Comparison of ENCODE assay signal across 10 mouse cellular contexts in genomic region chr1:72871337-72871696, GRCm38 (mm10). TPM values are rescaled to one million over a fixed set of nuclear protein-coding genes. Genes with fewer than 3 reads are reported as not detected.
DNase-seq lines count a peak whose midpoint lies in the region; ATAC-seq and TF ChIP-seq lines count a peak whose summit lies in the region.
"Had no signal": no experiment of that assay in that cellular context is flagged by ENCODE, and none has a peak within 500 bp of the region (broad histone marks: within the 10 kb centered on the region; RNA-seq: fewer than 3 reads in every experiment).

No protein-coding gene starts in this region.

- peak overlapping the region; percentile 42 for H3K9ac ChIP-seq in kidney, embryonic 16.5 days (replicated peaks; ENCODE audit: low read length)
- H3K9ac ChIP-seq in embryonic facial prominence, embryonic 11.5 days (replicated peaks; ENCODE audit: low read length), result 0 out of 2 replicates have a peak overlapping the region, but pooled peaks have one; percentile 18
- peak overlapping the region; percentile 61 for H3K9ac ChIP-seq in hindbrain, postnatal 0 days (replicated peaks; ENCODE audit: low read length)
- peak overlapping the region; percentile 74 for H3K9ac ChIP-seq in midbrain, postnatal 0 days (replicated peaks; ENCODE audit: low read length, poor library complexity, severe bottlenecking)

- H3K36me3 ChIP-seq in kidney, embryonic 16.5 days (ENCODE audit: insufficient read depth, low read length), result no peaks in the 10 kb centered on the region
- no peaks in the 10 kb centered on the region for H3K36me3 ChIP-seq in embryonic facial prominence, embryonic 11.5 days (replicated peaks; ENCODE audit: control insufficient read depth, insufficient read depth, low read depth, low read length)
- no peaks in the 10 kb centered on the region for H3K36me3 ChIP-seq in hindbrain, postnatal 0 days (ENCODE audit: insufficient read depth, low read length)
- H3K36me3 ChIP-seq in midbrain, postnatal 0 days (ENCODE audit: insufficient read depth, low read length), result no peaks in the 10 kb centered on the region

- no peak; the same call in 1 of the 2 replicates for ATAC-seq in kidney, embryonic 16.5 days (ENCODE audit: low FRiP score, low TSS enrichment)
- ATAC-seq in embryonic facial prominence, embryonic 11.5 days (replicated peaks; ENCODE audit: insufficient number of reproducible peaks, low FRiP score, low TSS enrichment, low read depth), result 0 out of 2 replicates have a peak, but pooled peaks have one; percentile 10
- ATAC-seq in hindbrain, postnatal 0 days, result no peak
- no peak for ATAC-seq in midbrain, postnatal 0 days (ENCODE audit: low FRiP score)
- no peak for ATAC-seq in granulocyte monocyte progenitor cell, adult 5-6 weeks (replicated peaks; ENCODE audit: poor library complexity, severe bottlenecking)
- ATAC-seq: Patski had no signal

- peak overlapping the region; percentile 72 for H3K4me3 ChIP-seq in kidney, embryonic 16.5 days (ENCODE audit: low read length)
- peak overlapping the region; percentile 63 for H3K4me3 ChIP-seq in embryonic facial prominence, embryonic 11.5 days (ENCODE audit: low read depth, low read length)
- H3K4me3 ChIP-seq in hindbrain, postnatal 0 days (ENCODE audit: low read length), result peak overlapping the region; percentile 51
- H3K4me3 ChIP-seq in midbrain, postnatal 0 days (ENCODE audit: low read depth, low read length), result peak overlapping the region; percentile 57

- peak overlapping the region; percentile 19 for H3K27ac ChIP-seq in kidney, embryonic 16.5 days (ENCODE audit: low read length)
- no peak overlapping the region for H3K27ac ChIP-seq in embryonic facial prominence, embryonic 11.5 days (replicated peaks; ENCODE audit: low read depth, low read length)
- peak overlapping the region; percentile 92 for H3K27ac ChIP-seq in hindbrain, postnatal 0 days
- peak overlapping the region; percentile 92 for H3K27ac ChIP-seq in midbrain, postnatal 0 days (ENCODE audit: low read depth, low read length)

- H3K4me2 ChIP-seq in kidney, embryonic 16.5 days (replicated peaks; ENCODE audit: low read depth, low read length), result peak overlapping the region; percentile 94
- H3K4me2 ChIP-seq in embryonic facial prominence, embryonic 11.5 days (ENCODE audit: low read depth, low read length), result peak overlapping the region; percentile 57
- H3K4me2 ChIP-seq in hindbrain, postnatal 0 days (ENCODE audit: low read depth, low read length), result peak overlapping the region; percentile 83
- peak overlapping the region; percentile 91 for H3K4me2 ChIP-seq in midbrain, postnatal 0 days (ENCODE audit: low read depth, low read length, poor library complexity, severe bottlenecking)

- no peaks in the 10 kb centered on the region for H3K9me3 ChIP-seq in kidney, embryonic 16.5 days (ENCODE audit: low read length)
- no peaks in the 10 kb centered on the region for H3K9me3 ChIP-seq in embryonic facial prominence, embryonic 11.5 days (replicated peaks; ENCODE audit: control insufficient read depth, low read length)
- H3K9me3 ChIP-seq in hindbrain, postnatal 0 days (ENCODE audit: low read length), result no peaks in the 10 kb centered on the region
- no peaks in the 10 kb centered on the region for H3K9me3 ChIP-seq in midbrain, postnatal 0 days (ENCODE audit: low read length)

- no peak for TF ChIP-seq CTCF in hindbrain, postnatal 0 days (IDR thresholded peaks at IDR 0.05; ENCODE audit: low read depth)
- no peak for TF ChIP-seq CTCF in midbrain, postnatal 0 days (IDR thresholded peaks at IDR 0.05)

- WGBS in kidney, embryonic 16.5 days, result 0% methylated on average over 6 of the region's 6 CpGs
- WGBS in embryonic facial prominence, embryonic 11.5 days, result 2% methylated on average over 6 of the region's 6 CpGs
- 0% methylated on average over 6 of the region's 6 CpGs for WGBS in hindbrain, postnatal 0 days
- 0% methylated on average over 6 of the region's 6 CpGs for WGBS in midbrain, postnatal 0 days

- H3K27me3 ChIP-seq in kidney, embryonic 16.5 days (ENCODE audit: insufficient read depth, low read length), result no peaks in the 10 kb centered on the region
- H3K27me3 ChIP-seq in embryonic facial prominence, embryonic 11.5 days (ENCODE audit: control insufficient read depth, insufficient read depth, low read length), result peaks cover 2% of the 10 kb centered on the region; the same call in 1 of the 2 replicates
- no peaks in the 10 kb centered on the region for H3K27me3 ChIP-seq in hindbrain, postnatal 0 days (ENCODE audit: insufficient read depth, low read length)
- H3K27me3 ChIP-seq in midbrain, postnatal 0 days (ENCODE audit: insufficient read depth, low read length), result no peaks in the 10 kb centered on the region

- no peak for DNase-seq in kidney, postnatal 25 days
- no peak for DNase-seq in embryonic facial prominence, embryonic 11.5 days (ENCODE audit: low spot score)
- DNase-seq in hindbrain, postnatal 0 days (ENCODE audit: low spot score), result no peak
- DNase-seq in midbrain, postnatal 0 days (ENCODE audit: low spot score), result no peak
- no peak for DNase-seq in cerebellum, adult 8-10 months
- no peak for DNase-seq in embryo, embryonic 10.5 days (ENCODE audit: low spot score)
- DNase-seq: thymus, postnatal 36 days had no signal

- peaks cover 47% of the 10 kb centered on the region for H3K4me1 ChIP-seq in kidney, embryonic 16.5 days (ENCODE audit: insufficient read depth, low read length)
- H3K4me1 ChIP-seq in embryonic facial prominence, embryonic 11.5 days (ENCODE audit: control insufficient read depth, insufficient read depth, low read length), result no peaks in the 10 kb centered on the region
- peaks cover 16% of the 10 kb centered on the region; the same call in 1 of the 2 replicates for H3K4me1 ChIP-seq in hindbrain, postnatal 0 days (ENCODE audit: insufficient read depth, low read length)
- 0 out of 2 replicates have a peak, but pooled peaks cover 5% of the 10 kb centered on the region for H3K4me1 ChIP-seq in midbrain, postnatal 0 days (ENCODE audit: insufficient read depth, low read length)

RNA-seq across cellular contexts. Expression of gene Igfbp5, which starts 3.4 kb away (rescaled TPM):
- polyA plus RNA-seq in kidney, embryonic 16.5 days (2015; fragmentation: Nextera tagmentation; extraction: Ambion mirVana), result 89.0 and 104 TPM in 2 replicates
- polyA plus RNA-seq in embryonic facial prominence, embryonic 11.5 days (2014; fragmentation: Nextera tagmentation; extraction: Ambion mirVana), result 69.4 and 71.2 TPM in 2 replicates
- total RNA-seq in hindbrain, postnatal 0 days (2014; rRNA removed), result 127 and 131 TPM in 2 replicates
- polyA plus RNA-seq in hindbrain, postnatal 0 days (2015; fragmentation: Nextera tagmentation; extraction: Ambion mirVana), result 40.0 and 44.6 TPM in 2 replicates
- 109 and 127 TPM in 2 replicates for total RNA-seq in midbrain, postnatal 0 days (2014; rRNA removed)
- polyA plus RNA-seq in midbrain, postnatal 0 days (2015; fragmentation: Nextera tagmentation; extraction: Ambion mirVana), result 42.8 and 47.4 TPM in 2 replicates
- total RNA-seq in granulocyte monocyte progenitor cell, adult 5-6 weeks (2014; fragmentation: Nextera tagmentation), result not detected in 2 replicates
- total RNA-seq in granulocyte monocyte progenitor cell, adult 5-6 weeks (2017), result 0.09 TPM in 1 of 2 replicates, not detected in the other

RNA-seq across cellular contexts. Expression of gene Igfbp2, which starts 47.0 kb away (rescaled TPM):
- polyA plus RNA-seq in kidney, embryonic 16.5 days (2015; fragmentation: Nextera tagmentation; extraction: Ambion mirVana), result 144 and 152 TPM in 2 replicates
- 368 and 450 TPM in 2 replicates for polyA plus RNA-seq in embryonic facial prominence, embryonic 11.5 days (2014; fragmentation: Nextera tagmentation; extraction: Ambion mirVana)
- total RNA-seq in hindbrain, postnatal 0 days (2014; rRNA removed), result 686 and 698 TPM in 2 replicates
- polyA plus RNA-seq in hindbrain, postnatal 0 days (2015; fragmentation: Nextera tagmentation; extraction: Ambion mirVana), result 470 and 480 TPM in 2 replicates
- 432 and 450 TPM in 2 replicates for total RNA-seq in midbrain, postnatal 0 days (2014; rRNA removed)
- polyA plus RNA-seq in midbrain, postnatal 0 days (2015; fragmentation: Nextera tagmentation; extraction: Ambion mirVana), result 272 and 323 TPM in 2 replicates
- not detected in 2 replicates for total RNA-seq in granulocyte monocyte progenitor cell, adult 5-6 weeks (2014; fragmentation: Nextera tagmentation)
- total RNA-seq in granulocyte monocyte progenitor cell, adult 5-6 weeks (2017), result not detected in 2 replicates

Comparison
In these comparisons a context has a peak if more than half of its experiments do, and no peak if none do; other contexts are left out.
1. H3K9ac ChIP-seq: peak in every context shown above with its lines; median percentile 74 in midbrain, postnatal 0 days; 61 in hindbrain, postnatal 0 days; 42 in kidney, embryonic 16.5 days; 18 in embryonic facial prominence, embryonic 11.5 days.